17 mouse cellular contexts compared by ENCODE assay signal in the genomic region with DNA sequence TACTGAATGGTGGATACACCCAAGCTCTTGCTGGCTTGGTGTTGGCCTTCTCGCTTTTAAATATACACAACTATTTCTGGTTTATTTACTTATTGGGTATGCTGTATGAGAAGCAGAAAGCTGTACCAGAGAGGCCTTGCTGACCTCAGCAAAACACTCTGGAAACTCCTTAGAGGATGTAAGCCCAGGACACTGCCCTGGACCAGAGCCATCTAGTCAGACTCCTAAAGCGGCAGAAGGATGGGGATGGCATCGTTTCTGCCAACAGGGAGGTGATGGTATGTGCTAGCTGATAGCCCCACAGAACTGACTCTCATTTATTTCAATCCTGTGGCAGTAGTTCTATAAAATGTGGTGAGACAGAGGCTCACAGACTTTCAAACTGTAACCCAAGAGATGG.
DNase-seq lines count a peak whose midpoint lies in the region; ATAC-seq and TF ChIP-seq lines count a peak whose summit lies in the region.
"Had no signal": no experiment of that assay in that cellular context is flagged by ENCODE, and none has a peak within 500 bp of the region (broad histone marks: within the 10 kb centered on the region; RNA-seq: fewer than 3 reads in every experiment).

No protein-coding gene starts in this region.

- ATAC-seq in lung, postnatal 0 days: no peak
- ATAC-seq in forebrain, embryonic 15.5 days (replicated peaks): no peak
- ATAC-seq: forebrain, embryonic 13.5 days; forebrain, embryonic 16.5 days had no signal

- H3K9ac ChIP-seq in lung, postnatal 0 days (replicated peaks; ENCODE audit: low read depth): no peak overlapping the region
- no peak overlapping the region for H3K9ac ChIP-seq in forebrain, embryonic 15.5 days (replicated peaks)
- H3K9ac ChIP-seq: embryonic facial prominence, embryonic 12.5 days; forebrain, embryonic 13.5 days had no signal

- TF ChIP-seq POLR2A in kidney, adult 2 months (IDR thresholded peaks at IDR 0.05; ENCODE audit: low read depth, low read length): no peak

- H3K4me1 ChIP-seq in kidney, adult 2 months (ENCODE audit: control insufficient read depth, insufficient read depth, low read length): peaks cover 24% of the 10 kb centered on the region; the same call in 1 of the 2 replicates
- H3K4me1 ChIP-seq in lung, postnatal 0 days (ENCODE audit: insufficient read depth, low read depth, low read length): peaks cover 2% of the 10 kb centered on the region; the same call in 1 of the 2 replicates
- H3K4me1 ChIP-seq in forebrain, embryonic 15.5 days: peaks cover 4% of the 10 kb centered on the region
- H3K4me1 ChIP-seq: embryonic facial prominence, embryonic 12.5 days had no signal

- no peak overlapping the region for H3K4me2 ChIP-seq in lung, postnatal 0 days (replicated peaks; ENCODE audit: low read depth, low read length)
- H3K4me2 ChIP-seq in forebrain, embryonic 15.5 days (replicated peaks): no peak overlapping the region
- H3K4me2 ChIP-seq: embryonic facial prominence, embryonic 12.5 days; forebrain, embryonic 13.5 days had no signal

- no peak for TF ChIP-seq CTCF in kidney, adult 2 months (conservative IDR thresholded peaks at IDR 0.05; ENCODE audit: insufficient read depth, insufficient read length, low read depth, low read length)
- TF ChIP-seq CTCF in lung, postnatal 0 days (IDR thresholded peaks at IDR 0.05): no peak

- H3K4me3 ChIP-seq in kidney, adult 2 months (ENCODE audit: insufficient read depth, low read depth, low read length): no peak overlapping the region
- H3K4me3 ChIP-seq in lung, postnatal 0 days (ENCODE audit: low read depth, low read length): no peak overlapping the region
- H3K4me3 ChIP-seq in forebrain, embryonic 15.5 days: no peak overlapping the region
- H3K4me3 ChIP-seq: embryonic facial prominence, embryonic 10.5 days; embryonic facial prominence, embryonic 12.5 days; forebrain, embryonic 13.5 days had no signal

- H3K9me3 ChIP-seq in lung, postnatal 0 days (ENCODE audit: low read length): no peaks in the 10 kb centered on the region
- H3K9me3 ChIP-seq in forebrain, embryonic 15.5 days: no peaks in the 10 kb centered on the region
- H3K9me3 ChIP-seq: embryonic facial prominence, embryonic 10.5 days; embryonic facial prominence, embryonic 12.5 days; forebrain, embryonic 13.5 days had no signal

- H3K27ac ChIP-seq in kidney, adult 2 months (ENCODE audit: insufficient read depth, low read depth, low read length): no peak overlapping the region
- H3K27ac ChIP-seq in lung, postnatal 0 days (ENCODE audit: low read length): no peak overlapping the region
- no peak overlapping the region for H3K27ac ChIP-seq in forebrain, embryonic 15.5 days (replicated peaks)
- H3K27ac ChIP-seq: embryonic facial prominence, embryonic 10.5 days; embryonic facial prominence, embryonic 12.5 days; forebrain, embryonic 13.5 days had no signal

- H3K36me3 ChIP-seq in kidney, adult 2 months (ENCODE audit: control insufficient read depth, insufficient read depth, low read length): no peaks in the 10 kb centered on the region
- no peaks in the 10 kb centered on the region for H3K36me3 ChIP-seq in lung, postnatal 0 days (ENCODE audit: insufficient read depth, low read length)
- no peaks in the 10 kb centered on the region for H3K36me3 ChIP-seq in forebrain, embryonic 15.5 days
- H3K36me3 ChIP-seq: embryonic facial prominence, embryonic 10.5 days; embryonic facial prominence, embryonic 12.5 days had no signal

- no peaks in the 10 kb centered on the region for H3K27me3 ChIP-seq in kidney, adult 2 months (replicated peaks; ENCODE audit: control insufficient read depth, insufficient read depth, low read length)
- H3K27me3 ChIP-seq in lung, postnatal 0 days (replicated peaks; ENCODE audit: insufficient read depth, low read length): no peaks in the 10 kb centered on the region
- no peaks in the 10 kb centered on the region for H3K27me3 ChIP-seq in forebrain, embryonic 15.5 days
- H3K27me3 ChIP-seq: embryonic facial prominence, embryonic 12.5 days; forebrain, embryonic 13.5 days had no signal

- WGBS in kidney, adult 2 months: 53% methylated on average over 3 of the region's 3 CpGs
- 59% methylated on average over 3 of the region's 3 CpGs for WGBS in lung, postnatal 0 days
- WGBS in forebrain, embryonic 15.5 days: 87% methylated on average over 3 of the region's 3 CpGs

- DNase-seq in kidney, adult 2 months: peak; percentile 32
- DNase-seq in kidney, adult 9 months: no peak
- DNase-seq in lung, postnatal 14 days: peak; percentile 32
- DNase-seq in lung, postnatal 0 days (ENCODE audit: low spot score): no peak
- DNase-seq in brain, adult 2 months (ENCODE audit: low read depth, low spot score): peak; percentile 46
- DNase-seq: adrenal gland, adult 2 months; adrenal gland, postnatal 10 days; adrenal gland, postnatal 25 days; cerebellum, adult 11-12 months; cerebellum, adult 8-10 months; cerebellum, adult 9-11 months; cerebellum, postnatal 14 days had no signal

- no peak for TF ChIP-seq EP300 in lung, postnatal 0 days (IDR thresholded peaks at IDR 0.05)

Comparison
In these comparisons a context has a peak if more than half of its experiments do, and no peak if none do; other contexts are left out.
1. DNase-seq: peak in kidney, adult 2 months (single experiment), lung, postnatal 14 days (single experiment) and brain, adult 2 months (single experiment); none in kidney, adult 9 months (single experiment) and lung, postnatal 0 days (single experiment).